Mouse (Mus musculus): ENCODE results near the gene Atp1b1. TPM values are rescaled to one million over a fixed set of nuclear protein-coding genes. Genes with fewer than 3 reads are reported as not detected.

Gene Atp1b1
- polyA plus RNA-seq, 1 experiment, result 35.4 TPM

DNA sequence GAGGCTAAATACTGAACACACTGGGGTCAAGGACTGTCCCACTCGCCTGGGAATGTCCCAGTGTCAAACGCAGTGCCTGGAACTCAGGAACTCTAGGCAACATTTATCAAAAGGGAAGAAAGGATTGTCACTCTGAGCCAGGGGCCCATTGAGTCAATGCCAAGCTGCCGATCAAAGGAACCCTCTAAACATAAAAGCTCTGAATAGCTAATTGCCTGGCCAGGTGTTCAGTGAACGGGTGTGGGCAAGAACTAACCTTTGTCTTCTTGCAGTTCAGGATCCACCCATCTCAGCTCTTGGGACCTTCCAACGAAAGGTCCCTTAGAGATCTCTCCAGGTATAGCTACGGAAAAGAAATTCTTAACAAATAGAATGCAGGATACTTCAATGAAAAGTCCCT is 12.8 kb upstream of the Atp1b1 start:
- Histone ChIP-seq H3K27ac (ENCODE audit: insufficient read depth, low read length) (no peak overlapping the region), H3K4me1 (ENCODE audit: control insufficient read depth, insufficient read depth, low read length) (no peaks in the 10 kb centered on the region), H3K4me3 (ENCODE audit: insufficient read depth, low read length) (no peak overlapping the region)
- TF ChIP-seq CTCF (IDR thresholded peaks at IDR 0.05; ENCODE audit: borderline replicate concordance, insufficient read depth, low read length) (no peak), POLR2A (IDR thresholded peaks at IDR 0.05; ENCODE audit: low read depth, low read length) (no peak)

DNA sequence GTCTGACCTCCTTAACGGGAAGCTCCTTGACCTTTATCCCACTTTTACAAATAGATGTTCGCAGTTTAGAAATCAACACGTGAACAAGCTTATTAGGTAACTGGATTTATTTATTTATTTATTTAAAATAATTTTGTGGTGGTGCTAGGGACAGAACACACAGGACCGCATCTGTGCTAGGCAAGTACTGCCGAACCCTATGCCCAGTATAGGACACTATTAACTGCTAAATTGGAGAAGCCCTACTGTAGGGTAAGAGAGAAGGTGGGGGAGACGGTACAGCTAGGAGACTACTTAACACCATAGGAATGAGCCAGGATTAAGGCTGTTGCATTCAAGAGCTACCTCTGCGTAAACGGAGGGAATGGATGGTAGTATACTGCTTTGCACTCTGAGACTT is 10.2 kb upstream of the Atp1b1 start:
- Histone ChIP-seq H3K4me3 (ENCODE audit: insufficient read depth, low read length) (no peak overlapping the region), H3K4me1 (ENCODE audit: control insufficient read depth, insufficient read depth, low read length) (no peaks in the 10 kb centered on the region)

DNA sequence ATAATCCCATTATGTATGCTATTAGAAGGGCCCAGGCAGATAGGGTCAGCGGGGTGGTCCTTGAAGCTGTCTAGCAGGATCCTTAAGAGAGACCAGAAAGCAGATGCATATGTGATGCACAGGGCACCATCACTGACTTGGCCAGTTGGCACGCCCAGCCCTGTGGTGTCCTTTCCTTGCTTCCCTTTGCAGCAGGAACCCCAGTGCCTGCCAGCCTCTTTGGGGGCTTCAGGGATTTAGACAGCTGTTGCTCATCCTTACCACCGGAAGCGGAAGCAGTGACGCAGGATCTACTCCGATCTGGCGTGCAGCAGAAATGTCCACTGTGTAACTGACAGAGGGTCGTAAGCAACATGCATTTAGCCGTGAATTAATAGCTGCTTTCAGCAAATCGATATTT is 9.3 kb upstream of the Atp1b1 start:
- H3K27ac ChIP-seq (ENCODE audit: insufficient read depth, low read length), result no peak overlapping the region
- no peaks in the 10 kb centered on the region for H3K4me1 ChIP-seq (ENCODE audit: control insufficient read depth, insufficient read depth, low read length)
- TF ChIP-seq CTCF (IDR thresholded peaks at IDR 0.05; ENCODE audit: borderline replicate concordance, insufficient read depth, low read length), result no peak
- TF ChIP-seq POLR2A (IDR thresholded peaks at IDR 0.05; ENCODE audit: low read depth, low read length), result no peak
- H3K4me3 ChIP-seq (ENCODE audit: insufficient read depth, low read length), result no peak overlapping the region

More for the DNA sequence above, 10.2 kb upstream of the Atp1b1 start:
- H3K27ac ChIP-seq (ENCODE audit: insufficient read depth, low read length), result no peak overlapping the region
- TF ChIP-seq CTCF (IDR thresholded peaks at IDR 0.05; ENCODE audit: borderline replicate concordance, insufficient read depth, low read length) (no peak), POLR2A (IDR thresholded peaks at IDR 0.05; ENCODE audit: low read depth, low read length) (no peak)

DNA sequence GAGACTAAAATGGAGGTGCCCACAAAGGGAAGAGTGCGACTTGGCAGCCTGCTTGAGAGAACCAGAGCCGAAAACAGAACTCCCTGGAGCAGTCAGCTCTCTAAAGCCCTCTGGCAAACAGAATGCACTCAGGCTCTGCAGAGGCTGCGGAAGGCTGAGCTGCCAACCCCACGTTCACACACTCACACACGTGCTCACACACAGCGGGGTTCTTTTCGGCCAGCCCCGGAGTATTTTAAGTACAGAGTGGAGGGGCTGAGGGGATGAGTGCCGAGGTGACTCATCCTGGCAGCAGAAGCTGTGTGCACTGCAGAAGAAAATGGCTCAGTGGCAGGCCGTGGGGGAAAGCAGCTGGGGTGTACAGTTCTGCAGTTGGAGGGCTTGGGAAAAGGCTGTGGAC is 3.6 kb upstream of the Atp1b1 start:
- Histone ChIP-seq H3K27ac (ENCODE audit: insufficient read depth, low read length) (no peak overlapping the region), H3K4me1 (ENCODE audit: control insufficient read depth, insufficient read depth, low read length) (no peaks in the 10 kb centered on the region; the same call in 1 of the 2 replicates), H3K4me3 (ENCODE audit: insufficient read depth, low read length) (no peak overlapping the region)
- TF ChIP-seq CTCF (IDR thresholded peaks at IDR 0.05; ENCODE audit: borderline replicate concordance, insufficient read depth, low read length), result no peak
- TF ChIP-seq POLR2A (IDR thresholded peaks at IDR 0.05; ENCODE audit: low read depth, low read length), result no peak

DNA sequence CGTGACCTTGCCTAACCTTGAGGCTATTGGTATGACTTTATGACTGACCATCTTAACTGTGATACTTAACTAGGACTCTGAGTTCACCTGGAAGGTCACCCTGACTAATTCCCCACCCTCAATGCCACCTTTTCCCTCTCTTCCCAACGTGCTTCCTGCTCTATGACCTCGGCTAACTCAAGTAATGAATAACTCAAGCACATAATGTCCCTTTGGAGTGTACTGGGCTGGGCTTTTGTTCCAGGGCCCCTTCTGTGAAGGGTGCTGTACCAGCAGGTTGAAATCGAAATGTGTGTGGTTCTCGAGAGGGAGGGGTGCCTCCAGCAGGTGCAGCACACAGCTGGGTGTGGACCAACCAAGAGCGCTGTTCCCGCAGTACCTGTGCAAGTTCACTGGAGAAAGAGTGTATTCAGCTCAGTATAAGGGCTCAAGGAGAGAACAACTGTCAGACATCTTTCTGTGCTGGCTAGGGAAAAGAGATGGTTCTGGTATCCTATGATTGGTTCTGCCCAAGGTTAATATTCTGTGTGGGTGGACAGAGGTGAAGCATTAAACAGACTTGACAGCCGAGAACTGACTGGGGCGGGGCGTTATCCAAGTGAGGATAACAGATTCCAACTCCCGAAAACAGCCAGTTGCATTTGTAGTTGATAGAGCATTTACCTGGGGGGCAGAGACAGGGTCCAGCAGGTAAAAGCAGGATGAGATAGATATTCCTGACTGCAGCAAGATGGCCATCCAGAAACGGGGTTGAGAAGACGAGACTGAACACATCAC is 3.0 kb upstream of the Atp1b1 start:
- Histone ChIP-seq H3K4me3 (ENCODE audit: insufficient read depth, low read length) (no peak overlapping the region), H3K27ac (ENCODE audit: insufficient read depth, low read length) (no peak overlapping the region), H3K4me1 (ENCODE audit: control insufficient read depth, insufficient read depth, low read length) (no peaks in the 10 kb centered on the region; the same call in 1 of the 2 replicates)
- no peak for TF ChIP-seq CTCF (IDR thresholded peaks at IDR 0.05; ENCODE audit: borderline replicate concordance, insufficient read depth, low read length)

DNA sequence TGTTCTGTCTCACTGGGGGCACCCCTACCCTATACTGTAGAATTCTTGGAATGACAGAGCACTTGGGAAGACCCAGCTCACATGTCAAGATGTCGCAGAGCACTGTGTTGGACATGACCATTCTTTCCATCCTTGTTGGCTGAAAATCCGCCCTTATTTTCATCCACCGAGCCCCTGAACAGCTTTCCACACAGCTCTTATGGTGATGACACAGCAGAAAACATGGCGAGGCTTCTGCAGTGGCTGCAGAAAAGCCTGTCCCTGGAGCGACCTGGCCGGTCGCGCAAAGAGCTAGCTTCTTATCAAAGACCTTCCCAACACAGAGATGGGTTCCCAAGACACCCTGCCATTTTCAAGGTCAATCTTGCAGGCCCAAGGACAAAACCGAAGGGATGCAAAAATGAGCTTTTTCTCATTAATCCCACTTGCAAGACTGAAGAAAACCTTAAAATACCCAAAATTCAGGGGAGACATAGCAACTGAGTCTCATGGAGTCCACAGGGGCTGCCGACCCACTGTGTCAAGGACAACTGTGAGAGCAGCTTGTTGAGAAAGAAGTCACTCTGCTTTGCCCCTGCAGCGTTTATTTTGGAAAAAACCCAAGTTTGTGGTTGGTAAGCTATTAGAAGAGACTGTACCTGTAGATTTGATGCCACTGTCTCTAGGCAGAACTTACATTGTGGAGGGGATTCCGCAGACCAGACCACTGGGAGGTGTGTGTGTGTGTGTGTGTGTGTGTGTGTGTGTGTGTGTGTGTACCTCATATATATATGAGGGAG is 1.2 kb upstream of the Atp1b1 start:
- no peak overlapping the region for H3K4me3 ChIP-seq (ENCODE audit: insufficient read depth, low read length)
- no peak for TF ChIP-seq POLR2A (IDR thresholded peaks at IDR 0.05; ENCODE audit: low read depth, low read length)

DNA sequence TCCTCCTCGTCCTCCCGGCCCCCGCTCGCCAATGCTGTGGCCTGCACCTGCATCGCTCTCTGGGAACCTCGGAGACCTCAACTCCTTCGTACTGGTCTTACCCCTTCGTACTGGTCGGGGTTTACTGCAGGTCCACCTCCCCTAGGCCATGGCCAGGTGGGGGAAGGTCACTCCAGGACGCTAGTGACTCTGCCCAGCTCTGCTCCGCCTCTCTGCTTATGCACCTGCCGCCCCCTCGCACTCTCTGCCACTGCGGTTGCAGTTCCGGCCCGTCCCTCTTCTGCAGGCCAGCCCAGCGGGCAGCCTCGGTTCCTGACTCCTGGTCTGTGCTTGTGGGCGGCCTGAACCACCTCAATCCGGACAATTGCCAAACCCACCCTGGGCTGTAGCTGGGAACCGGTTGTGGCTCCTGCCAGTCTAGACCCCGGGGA is 481 bp upstream of the Atp1b1 start:
- H3K4me1 ChIP-seq (ENCODE audit: control insufficient read depth, insufficient read depth, low read length), result peaks cover 6% of the 10 kb centered on the region; the same call in 1 of the 2 replicates
- no peak for TF ChIP-seq POLR2A (IDR thresholded peaks at IDR 0.05; ENCODE audit: low read depth, low read length)
- no peak for TF ChIP-seq CTCF (IDR thresholded peaks at IDR 0.05; ENCODE audit: borderline replicate concordance, insufficient read depth, low read length)
- no peak overlapping the region for H3K27ac ChIP-seq (ENCODE audit: insufficient read depth, low read length)
- peak overlapping the region; percentile 54; the same call in 1 of the 2 replicates for H3K4me3 ChIP-seq (ENCODE audit: insufficient read depth, low read length)

More for the DNA sequence above, 1.2 kb upstream of the Atp1b1 start:
- Histone ChIP-seq H3K4me1 (ENCODE audit: control insufficient read depth, insufficient read depth, low read length) (peaks cover 6% of the 10 kb centered on the region; the same call in 1 of the 2 replicates), H3K27ac (ENCODE audit: insufficient read depth, low read length) (no peak overlapping the region)

DNA sequence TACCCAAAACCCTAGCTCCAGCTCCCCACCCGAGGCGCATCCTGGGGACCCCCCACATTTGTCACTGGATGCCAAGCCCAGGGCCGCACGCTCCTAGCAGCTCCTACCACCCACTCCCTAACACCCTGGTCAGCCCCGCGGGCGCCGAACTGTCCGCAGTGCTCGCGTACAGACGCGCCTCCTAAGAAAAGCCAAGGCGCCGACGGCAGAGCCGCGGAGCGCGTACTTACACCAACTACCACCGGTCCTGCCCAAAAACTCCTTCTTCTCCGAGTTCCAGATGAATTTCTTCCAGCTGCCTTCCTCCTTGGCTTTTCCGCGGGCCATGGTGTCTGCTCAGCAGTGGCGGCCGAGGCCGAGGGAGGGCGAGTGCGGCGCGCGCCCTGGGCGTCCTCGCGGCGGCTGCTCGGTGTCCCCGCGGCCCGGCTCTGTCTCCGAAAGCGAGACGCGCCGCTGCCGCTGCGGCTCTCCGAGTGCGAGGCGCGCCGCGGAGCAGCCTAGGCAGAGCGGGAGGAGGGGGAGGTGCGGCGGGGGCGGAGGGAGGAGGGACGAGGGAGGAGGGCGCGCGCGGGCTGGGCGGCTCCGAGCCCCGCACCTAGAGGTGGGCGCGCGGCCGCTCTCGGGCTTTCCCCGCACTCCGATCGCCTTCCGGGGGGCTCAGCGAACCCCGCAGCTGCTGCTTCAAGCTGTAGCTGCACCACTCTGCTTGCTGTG is 467 bp downstream of the Atp1b1 start:
- Histone ChIP-seq H3K4me3 (ENCODE audit: insufficient read depth, low read length) (peak overlapping the region; percentile 84), H3K27ac (ENCODE audit: insufficient read depth, low read length) (no peak overlapping the region)
- TF ChIP-seq POLR2A (IDR thresholded peaks at IDR 0.05; ENCODE audit: low read depth, low read length) (no peak; the same call in 1 of the 2 replicates), CTCF (IDR thresholded peaks at IDR 0.05; ENCODE audit: borderline replicate concordance, insufficient read depth, low read length) (no peak)

DNA sequence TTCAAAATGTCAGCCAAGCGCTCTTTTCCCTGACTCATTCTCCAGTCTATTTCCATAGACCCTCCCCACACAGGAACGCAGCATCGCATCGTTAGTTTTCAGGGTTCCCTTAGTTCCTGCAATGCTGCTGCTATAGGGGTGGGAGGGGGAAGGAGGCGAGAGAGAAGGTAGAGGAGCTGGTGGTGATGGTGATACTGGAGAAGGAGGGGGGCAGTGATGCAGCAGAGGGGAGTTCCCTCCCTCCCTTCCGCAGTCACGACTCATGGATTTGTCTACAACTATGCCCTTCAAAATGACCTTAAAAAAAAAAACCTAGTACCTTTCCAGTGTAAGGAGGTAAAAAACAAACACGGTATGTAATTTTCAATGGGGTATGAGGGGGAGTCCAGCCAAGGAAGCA is 1.4 kb downstream of the Atp1b1 start:
- no peak overlapping the region for H3K27ac ChIP-seq (ENCODE audit: insufficient read depth, low read length)
- TF ChIP-seq POLR2A (IDR thresholded peaks at IDR 0.05; ENCODE audit: low read depth, low read length), result no peak
- H3K4me1 ChIP-seq (ENCODE audit: control insufficient read depth, insufficient read depth, low read length), result peaks cover 8% of the 10 kb centered on the region; the same call in 1 of the 2 replicates
- H3K4me3 ChIP-seq (ENCODE audit: insufficient read depth, low read length), result peak overlapping the region; percentile 84

More for the DNA sequence above, 467 bp downstream of the Atp1b1 start:
- H3K4me1 ChIP-seq (ENCODE audit: control insufficient read depth, insufficient read depth, low read length), result peaks cover 6% of the 10 kb centered on the region; the same call in 1 of the 2 replicates
